Mouse (Mus musculus): ENCODE data around the gene Pnliprp2. TPM values are rescaled to one million over a fixed set of nuclear protein-coding genes. Genes with fewer than 3 reads are reported as not detected.

The Pnliprp2 gene
- total RNA-seq, 2 experiments from 2014 or later = not detected

Other genes with a start within 250 kb of the Pnliprp2 start
- not detected for gene Ccdc172, start 247.7 kb upstream of the Pnliprp2 start, total RNA-seq (2021)
- gene Pnlip, start 107.2 kb upstream of the Pnliprp2 start, total RNA-seq (2021) = not detected
- not detected for gene Pnliprp1, start 30.8 kb upstream of the Pnliprp2 start, total RNA-seq (2021)
- gene 1700019N19Rik, start 34.7 kb downstream of the Pnliprp2 start, total RNA-seq (2021) = not detected
- under 1 TPM in 1 of 2 experiments, not detected in 1; 0.10 TPM for gene Eno4, start 183.7 kb downstream of the Pnliprp2 start, total RNA-seq (2021)
- gene Hspa12a, start 183.9 kb downstream of the Pnliprp2 start, total RNA-seq (2021) = 10 to 100 TPM in 1 of 2 experiments, 1 to 10 TPM in 1; 8.6 to 13.4 TPM